Mouse (Mus musculus) hindbrain, embryonic 15.5 days (tissue): ENCODE data around the gene Gabrr3. TPM values are rescaled to one million over a fixed set of nuclear protein-coding genes. Genes with fewer than 3 reads are reported as not detected.
"Not testable (repeated sequence)": the region's sequence is repeated elsewhere in the genome, so short reads cannot be mapped to it uniquely, and the experiment has no call there.

Experiments used
- ATAC-seq: fragments of 200-750 bp; cut with Nextera tagmentation; 2 replicates; pipeline ENCODE4 v1.8.0; 2017; ENCODE audit warnings: low read depth, moderate number of reproducible peaks, moderate TSS enrichment; ENCODE audit not compliant: low FRiP score
- H3K27ac ChIP-seq: fragments of 300-500 bp; sonication (generic); replicated peaks from 2 replicates; pipeline ENCODE4 v1.5.1; 2015; ENCODE audit warnings: mild to moderate bottlenecking, inconsistent platforms
- H3K27me3 ChIP-seq: fragments of 300-500 bp; sonication (generic); 2 replicates; pipeline ENCODE4 v1.6.1; 2015; ENCODE audit warnings: control low read depth, inconsistent platforms
- H3K36me3 ChIP-seq: fragments of 300-500 bp; sonication (generic); 2 replicates; pipeline ENCODE4 v1.6.1; 2015; ENCODE audit warnings: control low read depth, inconsistent platforms
- H3K4me1 ChIP-seq: fragments of 300-500 bp; sonication (generic); replicated peaks from 2 replicates; pipeline ENCODE4 v1.6.1; 2015; ENCODE audit warnings: control low read depth, inconsistent platforms
- H3K4me2 ChIP-seq: fragments of 300-500 bp; sonication (generic); 2 replicates; pipeline ENCODE4 v1.6.1; 2015; ENCODE audit warnings: moderate library complexity, mild to moderate bottlenecking, inconsistent platforms
- H3K4me3 ChIP-seq: fragments of 300-500 bp; sonication (generic); 2 replicates; pipeline ENCODE4 v1.5.1; 2015; ENCODE audit warnings: mild to moderate bottlenecking, inconsistent platforms
- H3K9ac ChIP-seq: fragments of 300-500 bp; sonication (generic); 2 replicates; pipeline ENCODE4 v1.6.1; 2015; ENCODE audit warnings: inconsistent platforms
- H3K9me3 ChIP-seq: fragments of 300-500 bp; sonication (generic); 2 replicates; pipeline ENCODE4 v1.6.1; 2016; ENCODE audit warnings: control low read depth, inconsistent platforms
- WGBS: fragments of 180-500 bp; shearing (Covaris S2); methylation state at CpG from one replicate; pipeline ENCODE4 v1.1.7; 2015; 5-methylcytosine and 5-hydroxymethylcytosine counted together
- polyA plus RNA-seq: library from polyadenylated mRNA; unstranded; fragments of >200 nt; fragmentation: Nextera tagmentation; extraction: Ambion mirVana; gene quantifications from 2 replicates; pipeline ENCODE4 v1.2.1, GENCODE M21; 2015

Gene Gabrr3
- polyA plus RNA-seq, 1 experiment from 2014 or later, result not detected

GRCm38 (mm10) chr16:59421571-59422345, 14.6 kb downstream of the Gabrr3 start:
- Histone ChIP-seq H3K36me3 (no peaks in the 10 kb centered on the region), H3K9ac (no peak overlapping the region), H3K27me3 (no peaks in the 10 kb centered on the region), H3K27ac (no peak overlapping the region), H3K9me3 (no peaks in the 10 kb centered on the region), H3K4me3 (no peak overlapping the region), H3K4me1 (peaks cover 7% of the 10 kb centered on the region; the same call in 1 of the 2 replicates), H3K4me2 (peak overlapping the region; percentile 3; the same call in 1 of the 2 replicates)
- no peak for ATAC-seq
- WGBS, result 44% methylated on average over 13 of the region's 13 CpGs

GRCm38 (mm10) chr16:59427960-59428359, 20.8 kb downstream of the Gabrr3 start:
- Histone ChIP-seq H3K9ac (no peak overlapping the region), H3K4me3 (no peak overlapping the region), H3K9me3 (no peaks in the 10 kb centered on the region), H3K4me2 (no peak overlapping the region), H3K27ac (no peak overlapping the region), H3K4me1 (no peaks in the 10 kb centered on the region), H3K27me3 (no peaks in the 10 kb centered on the region), H3K36me3 (no peaks in the 10 kb centered on the region)
- 49% methylated on average over 7 of the region's 7 CpGs for WGBS
- no peak for ATAC-seq

- no peaks in the 10 kb centered on the region for H3K27me3 ChIP-seq
- no peak overlapping the region for H3K4me3 ChIP-seq
- H3K4me1 ChIP-seq, result no peaks in the 10 kb centered on the region
- WGBS, result 70% methylated on average over 11 of the region's 11 CpGs
- no peaks in the 10 kb centered on the region for H3K36me3 ChIP-seq
- H3K9ac ChIP-seq, result no peak overlapping the region
- H3K9me3 ChIP-seq, result no peaks in the 10 kb centered on the region
- no peak overlapping the region for H3K4me2 ChIP-seq
- no peak overlapping the region for H3K27ac ChIP-seq
- no peak for ATAC-seq
Observed at GRCm38 (mm10) chr16:59433181-59433580, 26.0 kb downstream of the Gabrr3 start.

GRCm38 (mm10) chr16:59444880-59445559, 37.9 kb downstream of the Gabrr3 start:
- H3K9ac ChIP-seq, result no peak overlapping the region
- no peak overlapping the region for H3K4me2 ChIP-seq
- no peaks in the 10 kb centered on the region for H3K27me3 ChIP-seq
- H3K27ac ChIP-seq, result no peak overlapping the region
- 65% methylated on average over 7 of the region's 7 CpGs for WGBS
- H3K36me3 ChIP-seq, result no peaks in the 10 kb centered on the region
- no peaks in the 10 kb centered on the region for H3K9me3 ChIP-seq
- no peak for ATAC-seq
- H3K4me1 ChIP-seq, result no peaks in the 10 kb centered on the region
- H3K4me3 ChIP-seq, result no peak overlapping the region

GRCm38 (mm10) chr16:59448181-59448580, 41.0 kb downstream of the Gabrr3 start:
- Histone ChIP-seq H3K4me3 (no peak overlapping the region), H3K36me3 (no peaks in the 10 kb centered on the region), H3K4me2 (no peak overlapping the region), H3K4me1 (no peaks in the 10 kb centered on the region), H3K9ac (no peak overlapping the region), H3K9me3 (no peaks in the 10 kb centered on the region), H3K27ac (no peak overlapping the region), H3K27me3 (no peaks in the 10 kb centered on the region)
- no peak for ATAC-seq
- 68% methylated on average over 1 of the region's 1 CpGs for WGBS

- Histone ChIP-seq H3K36me3 (no peaks in the 10 kb centered on the region), H3K27me3 (no peaks in the 10 kb centered on the region), H3K9ac (no peak overlapping the region), H3K4me1 (no peaks in the 10 kb centered on the region), H3K9me3 (no peaks in the 10 kb centered on the region), H3K4me2 (no peak overlapping the region), H3K4me3 (no peak overlapping the region), H3K27ac (no peak overlapping the region)
- no peak for ATAC-seq
Observed at GRCm38 (mm10) chr16:59449092-59449491, 42.0 kb downstream of the Gabrr3 start.

- Histone ChIP-seq H3K36me3 (no peaks in the 10 kb centered on the region), H3K27ac (no peak overlapping the region), H3K4me3 (no peak overlapping the region), H3K27me3 (no peaks in the 10 kb centered on the region), H3K4me2 (no peak overlapping the region), H3K4me1 (no peaks in the 10 kb centered on the region), H3K9ac (no peak overlapping the region), H3K9me3 (no peaks in the 10 kb centered on the region)
- no peak for ATAC-seq
- WGBS, result 91% methylated on average over 5 of the region's 5 CpGs
Observed at GRCm38 (mm10) chr16:59451813-59452212, 44.7 kb downstream of the Gabrr3 start.

GRCm38 (mm10) chr16:59459259-59459861, 52.2 kb downstream of the Gabrr3 start:
- 91% methylated on average over 5 of the region's 5 CpGs for WGBS
- H3K9ac ChIP-seq, H3K4me2 ChIP-seq, H3K4me1 ChIP-seq, H3K36me3 ChIP-seq, H3K9me3 ChIP-seq, H3K27ac ChIP-seq, H3K27me3 ChIP-seq, H3K4me3 ChIP-seq: not testable (repeated sequence)
- peak; percentile 30; the same call in 1 of the 2 replicates for ATAC-seq

GRCm38 (mm10) chr16:59463567-59463966, 56.4 kb downstream of the Gabrr3 start:
- no peaks in the 10 kb centered on the region for H3K9me3 ChIP-seq

GRCm38 (mm10) chr16:59463973-59464372, 56.8 kb downstream of the Gabrr3 start:
- H3K27ac ChIP-seq, result no peak overlapping the region
- no peaks in the 10 kb centered on the region for H3K36me3 ChIP-seq
- no peak overlapping the region for H3K4me2 ChIP-seq
- H3K4me1 ChIP-seq, result no peaks in the 10 kb centered on the region
- no peak overlapping the region for H3K9ac ChIP-seq
- 80% methylated on average over 6 of the region's 6 CpGs for WGBS
- ATAC-seq, result no peak
- H3K27me3 ChIP-seq, result no peaks in the 10 kb centered on the region
- no peak overlapping the region for H3K4me3 ChIP-seq
- no peaks in the 10 kb centered on the region for H3K9me3 ChIP-seq

More at GRCm38 (mm10) chr16:59463567-59463966, 56.4 kb downstream of the Gabrr3 start:
- Histone ChIP-seq H3K4me2 (no peak overlapping the region), H3K4me3 (no peak overlapping the region), H3K27ac (no peak overlapping the region), H3K36me3 (no peaks in the 10 kb centered on the region), H3K4me1 (no peaks in the 10 kb centered on the region), H3K9ac (no peak overlapping the region), H3K27me3 (no peaks in the 10 kb centered on the region)
- WGBS, result 60% methylated on average over 4 of the region's 4 CpGs
- no peak for ATAC-seq

GRCm38 (mm10) chr16:59469846-59470245, 62.7 kb downstream of the Gabrr3 start:
- H3K9me3 ChIP-seq, result no peaks in the 10 kb centered on the region
- H3K9ac ChIP-seq, result no peak overlapping the region
- WGBS, result 86% methylated on average over 1 of the region's 1 CpGs
- no peak for ATAC-seq
- no peaks in the 10 kb centered on the region for H3K27me3 ChIP-seq
- H3K36me3 ChIP-seq, result no peaks in the 10 kb centered on the region
- no peak overlapping the region for H3K4me2 ChIP-seq
- peaks cover 7% of the 10 kb centered on the region for H3K4me1 ChIP-seq
- no peak overlapping the region for H3K4me3 ChIP-seq
- H3K27ac ChIP-seq, result no peak overlapping the region

- H3K4me3 ChIP-seq, result peak within 1 kb of the TSS; percentile 68
- H3K4me1 ChIP-seq, result peaks cover 7% of the 10 kb centered on the region
- no peaks in the 10 kb centered on the region for H3K9me3 ChIP-seq
- ATAC-seq, result peak; percentile 96
- no peaks in the 10 kb centered on the region for H3K36me3 ChIP-seq
- H3K4me2 ChIP-seq, result peak within 1 kb of the TSS; percentile 93
- 2% methylated on average over 52 of the region's 56 CpGs for WGBS
- H3K9ac ChIP-seq, result peak within 1 kb of the TSS; percentile 62
- H3K27ac ChIP-seq, result 0 out of 2 replicates have a peak within 1 kb of the TSS, but pooled peaks have one; percentile 18
- no peaks in the 10 kb centered on the region for H3K27me3 ChIP-seq
Observed at GRCm38 (mm10) chr16:59471637-59472278, 64.6 kb downstream of the Gabrr3 start, which contains the start of gene Riox2. Gene Riox2 (plus strand): TSS chr16:59471775.
